Mouse (Mus musculus): ENCODE measurements around the gene Enox2. TPM values are rescaled to one million over a fixed set of nuclear protein-coding genes. Genes with fewer than 3 reads are reported as not detected.
"Not testable (repeated sequence)": the region's sequence is repeated elsewhere in the genome, so short reads cannot be mapped to it uniquely, and the experiment has no call there.

The Enox2 gene
- total RNA-seq (2021), result 10 to 100 TPM; 10.2 to 12.3 TPM

GRCm38 (mm10) chrX:49287700-49288563 lies at the start of gene Enox2:
Gene Enox2, minus strand, starts transcription at chrX:49288259.
- peak; percentile 79 for DNase-seq
- intact Hi-C loops (cut with DNase I), result no loop called here

DNA sequence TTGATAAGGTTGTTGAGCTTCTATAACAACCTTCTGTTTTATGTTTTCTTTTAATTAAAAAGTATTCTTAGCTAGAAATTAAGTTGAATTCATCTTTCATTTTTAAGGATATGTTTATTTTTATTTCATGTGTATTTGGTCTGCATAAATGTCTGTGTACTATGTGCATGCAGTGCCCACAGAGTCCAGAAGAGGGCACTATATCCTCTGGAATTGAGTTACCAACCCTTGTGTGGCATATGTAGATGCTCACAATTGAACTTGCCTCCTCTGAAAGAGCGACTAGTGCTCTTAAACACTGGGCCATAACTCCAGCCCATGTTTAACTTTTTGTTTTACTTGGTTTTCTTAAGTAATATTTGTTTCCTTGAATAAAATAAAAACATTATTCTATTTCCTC lies 21.4 kb upstream of the Enox2 start:
- intact Hi-C loops (cut with DNase I), result loop anchor here (5.0 kb wide), 1 partner anchor 407 kb away; no protein-coding TSS in a partner anchor
- peak; percentile 12 for DNase-seq

GRCm38 (mm10) chrX:49306659-49307058 lies 18.6 kb upstream of the Enox2 start:
- DNase-seq, result no peak
- intact Hi-C loops (cut with DNase I), result loop anchor here (5.0 kb wide), 1 partner anchor 404 kb away; no protein-coding TSS in a partner anchor

DNA sequence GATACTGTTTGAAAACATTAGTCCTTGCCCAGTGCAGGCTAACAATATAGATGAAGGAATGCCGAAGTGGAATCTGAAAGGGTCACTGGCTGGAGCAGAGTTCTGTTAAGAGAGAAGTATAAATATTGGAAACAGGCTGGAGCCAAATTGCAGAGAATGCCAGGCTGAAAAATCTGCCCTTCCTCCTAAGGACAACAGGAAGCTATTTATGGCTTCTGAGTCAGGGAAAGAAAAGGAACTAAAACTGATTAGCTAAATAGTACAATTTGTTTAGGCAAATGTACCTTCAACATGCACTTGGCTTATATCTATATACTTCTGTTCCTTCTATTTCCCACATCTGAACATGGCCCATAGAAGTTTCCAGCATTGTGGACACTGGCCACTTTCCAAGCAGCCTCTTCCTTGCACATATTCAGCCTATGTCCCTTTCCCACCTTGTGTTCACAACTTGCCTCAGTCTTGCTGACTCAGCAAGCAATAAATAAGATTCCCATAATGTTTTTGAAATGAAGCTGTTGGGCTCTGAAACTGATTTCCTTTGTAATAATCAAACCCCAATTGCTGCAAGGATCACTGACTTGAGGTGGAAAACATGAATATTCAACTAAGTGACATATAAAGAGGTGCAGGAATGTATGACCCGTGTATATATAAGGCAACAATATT lies 8.0 kb downstream of the Enox2 start:
- no peak for DNase-seq
- intact Hi-C loops (cut with DNase I), result no loop called here

- intact Hi-C loops (cut with DNase I), result no loop called here
- DNase-seq, result peak; percentile 15
Measured at GRCm38 (mm10) chrX:49273487-49274042, 14.5 kb downstream of the Enox2 start.

GRCm38 (mm10) chrX:49250816-49251215 lies 37.2 kb downstream of the Enox2 start:
- intact Hi-C loops (cut with DNase I), result no loop called here
- no peak for DNase-seq

DNA sequence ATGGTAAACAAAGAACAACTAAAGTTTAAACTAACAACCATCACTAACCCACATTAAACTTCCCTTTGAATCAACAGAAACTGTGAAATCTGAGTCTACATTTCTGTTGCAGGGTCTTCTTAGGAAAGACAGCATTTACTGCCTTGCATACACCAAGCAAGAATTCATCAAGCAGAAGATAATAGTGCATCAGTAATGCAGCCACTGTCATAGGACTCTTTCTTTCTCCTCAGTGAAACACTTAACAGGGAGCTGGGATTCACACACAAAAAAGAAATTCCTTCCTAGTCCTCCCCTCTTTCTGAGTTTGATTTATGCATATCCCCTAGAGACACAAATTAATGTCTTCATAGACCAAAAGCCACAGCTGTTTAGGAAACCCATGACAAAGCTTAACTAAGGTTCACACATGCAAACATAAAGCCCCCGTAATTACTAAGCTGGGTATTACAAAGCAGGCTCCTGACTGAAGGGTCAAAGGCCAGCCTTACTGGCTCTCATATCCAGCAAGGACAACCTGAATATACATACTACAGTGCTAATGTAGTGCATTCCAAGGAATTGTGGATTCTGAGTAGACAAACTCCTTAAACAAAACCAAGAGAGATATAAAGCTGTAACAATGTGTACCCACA lies 62.1 kb downstream of the Enox2 start:
- no peak for DNase-seq
- intact Hi-C loops (cut with DNase I), result no loop called here

DNA sequence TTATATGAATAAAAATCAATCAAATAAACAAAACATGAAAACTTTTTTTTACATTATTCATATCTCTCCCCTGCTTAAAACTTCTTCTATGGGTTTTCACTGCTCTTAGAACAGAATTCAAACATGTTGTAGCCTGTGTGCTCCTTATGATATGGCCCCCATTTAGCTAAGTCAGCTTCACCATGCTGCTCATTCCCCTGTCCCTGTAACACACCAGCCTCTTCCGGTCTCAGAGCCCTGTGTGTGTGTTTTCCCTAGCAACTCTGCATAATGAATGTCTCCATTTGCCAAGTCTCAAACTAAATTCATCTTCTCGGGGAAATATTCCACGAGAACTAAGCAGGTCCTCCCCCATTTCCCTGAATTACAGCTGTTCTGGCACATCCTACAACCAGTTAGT lies 71.6 kb downstream of the Enox2 start:
- no peak for DNase-seq
- intact Hi-C loops (cut with DNase I), result no loop called here

- DNase-seq, result no peak
- intact Hi-C loops (cut with DNase I), result no loop called here
Measured at GRCm38 (mm10) chrX:49196386-49196785, 91.7 kb downstream of the Enox2 start.

DNA sequence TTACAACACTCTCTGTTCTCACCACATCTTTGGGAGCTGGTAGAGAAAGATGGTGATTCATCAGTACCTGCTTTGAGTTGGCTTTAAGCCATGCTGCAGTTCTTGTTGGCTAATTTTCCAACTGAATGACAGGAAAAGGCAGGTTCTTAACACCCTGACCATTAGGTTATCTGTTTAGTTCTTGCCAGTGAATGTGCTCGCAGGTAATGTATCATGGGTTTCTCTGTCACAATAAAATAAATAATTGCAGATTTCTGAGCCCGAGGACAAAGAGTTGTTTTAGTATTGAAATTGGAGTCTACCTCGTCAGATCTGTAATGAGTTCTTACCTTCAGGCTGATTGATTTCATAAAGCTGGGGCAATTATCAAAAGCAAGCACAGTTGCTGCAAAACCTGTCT lies 106.9 kb downstream of the Enox2 start:
- intact Hi-C loops (cut with DNase I), result no loop called here
- no peak for DNase-seq

DNA sequence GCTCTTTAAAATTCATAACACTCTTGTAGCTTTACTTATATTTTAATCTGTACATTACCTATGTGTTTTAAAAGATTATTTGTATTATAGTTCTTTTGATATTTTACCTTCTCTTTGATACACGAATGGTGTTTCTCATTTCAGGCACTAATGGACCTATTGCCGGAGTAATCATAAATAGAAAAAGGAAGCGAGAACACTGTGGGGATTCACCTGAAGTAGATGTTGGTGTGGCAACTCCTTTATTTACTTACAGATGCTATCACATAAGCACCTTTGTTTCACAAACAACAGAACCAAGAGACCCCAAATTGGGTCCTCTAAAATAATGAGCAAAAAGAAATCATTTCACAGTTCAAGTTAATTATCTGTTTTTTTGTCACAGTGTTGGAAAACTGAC lies 109.4 kb downstream of the Enox2 start:
- no peak for DNase-seq
- intact Hi-C loops (cut with DNase I), result no loop called here

- no peak for DNase-seq
- intact Hi-C loops (cut with DNase I), result no loop called here
Measured at GRCm38 (mm10) chrX:49154280-49154679, 133.8 kb downstream of the Enox2 start.

- intact Hi-C loops (cut with DNase I), result no loop called here
- no peak for DNase-seq
Measured at GRCm38 (mm10) chrX:49124774-49125429, 163.2 kb downstream of the Enox2 start.

DNA sequence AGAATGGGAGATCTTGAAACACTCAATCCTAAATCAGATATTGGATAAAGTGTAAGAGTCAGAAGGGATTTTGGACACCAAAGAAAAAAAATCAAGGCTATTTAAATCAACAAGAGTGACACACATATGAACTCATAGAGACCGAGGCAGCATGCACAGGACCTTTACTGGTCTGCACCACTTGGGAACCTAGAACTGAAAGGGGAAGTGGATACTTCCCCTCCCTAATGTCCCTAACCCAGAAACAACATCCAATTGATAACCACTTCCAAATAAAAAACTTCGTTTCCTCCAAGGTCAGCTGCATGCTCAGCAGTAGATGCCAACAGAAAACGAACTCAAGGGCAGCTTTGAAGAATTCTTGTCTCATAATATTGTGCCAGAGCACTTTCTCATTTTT lies 171.6 kb downstream of the Enox2 start:
- intact Hi-C loops (cut with DNase I), result no loop called here

DNA sequence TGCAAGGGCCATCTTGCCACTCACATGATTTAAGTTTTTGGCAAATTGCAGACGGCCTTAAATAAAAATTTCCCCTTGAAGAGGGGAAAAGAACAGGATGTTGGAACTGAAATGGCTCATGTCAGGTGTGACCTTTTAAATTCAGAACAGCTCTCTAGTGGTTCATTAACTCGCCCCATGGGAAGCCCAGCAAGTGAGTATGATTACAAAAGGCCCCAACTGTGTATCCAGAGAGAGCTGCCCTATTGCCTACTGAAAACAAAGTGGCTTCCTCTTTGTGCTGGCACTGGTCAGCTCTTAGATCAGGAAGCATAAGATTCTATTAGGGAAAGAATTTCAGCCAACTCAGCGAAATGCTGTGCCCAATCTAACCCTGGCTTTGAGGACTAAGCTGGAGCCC lies 175.6 kb downstream of the Enox2 start:
- intact Hi-C loops (cut with DNase I), result no loop called here
- peak; percentile 2 for DNase-seq

More for the DNA sequence above, 171.6 kb downstream of the Enox2 start:
- DNase-seq, result no peak

- intact Hi-C loops (cut with DNase I), result not testable (repeated sequence)
Measured at GRCm38 (mm10) chrX:49100542-49100941, 187.5 kb downstream of the Enox2 start.

GRCm38 (mm10) chrX:49096249-49096648 lies 191.8 kb downstream of the Enox2 start:
- intact Hi-C loops (cut with DNase I), result no loop called here
- DNase-seq, result no peak

More at GRCm38 (mm10) chrX:49100542-49100941, 187.5 kb downstream of the Enox2 start:
- peak; percentile 9 for DNase-seq

DNA sequence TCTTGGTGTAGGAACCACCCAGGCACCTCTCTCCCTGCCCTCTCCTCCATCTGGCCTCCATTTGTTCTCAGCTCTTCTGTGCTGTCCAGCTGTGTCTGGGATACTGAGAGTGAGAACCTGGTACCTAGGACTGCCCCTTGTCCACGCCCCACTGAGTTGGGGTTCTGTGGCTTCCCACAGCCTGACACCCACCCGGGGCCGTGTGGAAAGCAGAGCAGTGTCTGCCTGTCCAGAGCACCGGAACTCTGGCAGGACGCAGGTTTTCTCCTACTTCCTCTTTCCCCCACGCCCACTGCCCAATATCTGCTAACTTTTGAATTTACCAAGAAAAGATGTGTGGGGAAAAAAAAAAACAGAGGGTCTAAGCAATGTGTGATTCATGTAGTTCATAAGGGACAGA lies 213.0 kb downstream of the Enox2 start:
- intact Hi-C loops (cut with DNase I), result no loop called here

GRCm38 (mm10) chrX:49073563-49073962 lies 214.5 kb downstream of the Enox2 start:
- DNase-seq, result no peak
- intact Hi-C loops (cut with DNase I), result no loop called here

More for the DNA sequence above, 213.0 kb downstream of the Enox2 start:
- no peak for DNase-seq

GRCm38 (mm10) chrX:49045118-49045517 lies 242.9 kb downstream of the Enox2 start:
- intact Hi-C loops (cut with DNase I), result no loop called here
- no peak for DNase-seq

DNA sequence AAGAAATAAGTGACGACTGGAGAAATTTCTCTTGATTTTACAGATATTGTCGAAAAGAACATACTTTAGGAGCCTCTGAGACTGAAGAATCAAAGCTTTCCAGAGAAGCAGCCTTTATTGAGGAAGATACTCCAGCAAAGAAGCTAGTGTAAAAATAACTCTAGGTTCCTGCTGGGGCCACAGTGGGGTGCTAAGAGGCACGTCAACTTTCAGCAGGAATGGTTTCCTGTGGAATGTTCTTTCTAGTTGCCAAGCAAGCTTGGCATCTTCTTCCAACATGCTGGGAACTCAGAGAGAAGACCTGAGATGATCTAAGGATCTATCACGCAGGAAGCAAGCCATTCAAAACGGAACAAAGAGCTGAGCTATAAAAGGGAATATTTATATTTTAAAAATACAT lies 278.3 kb downstream of the Enox2 start:
- DNase-seq, result peak; percentile 1
- intact Hi-C loops (cut with DNase I), result no loop called here
